Mouse (Mus musculus): Measurements from ENCODE around the gene Sh3glb2. TPM values are rescaled to one million over a fixed set of nuclear protein-coding genes. Genes with fewer than 3 reads are reported as not detected.

Gene Sh3glb2
- polyA plus RNA-seq, 1 experiment, result 30.8 TPM

DNA sequence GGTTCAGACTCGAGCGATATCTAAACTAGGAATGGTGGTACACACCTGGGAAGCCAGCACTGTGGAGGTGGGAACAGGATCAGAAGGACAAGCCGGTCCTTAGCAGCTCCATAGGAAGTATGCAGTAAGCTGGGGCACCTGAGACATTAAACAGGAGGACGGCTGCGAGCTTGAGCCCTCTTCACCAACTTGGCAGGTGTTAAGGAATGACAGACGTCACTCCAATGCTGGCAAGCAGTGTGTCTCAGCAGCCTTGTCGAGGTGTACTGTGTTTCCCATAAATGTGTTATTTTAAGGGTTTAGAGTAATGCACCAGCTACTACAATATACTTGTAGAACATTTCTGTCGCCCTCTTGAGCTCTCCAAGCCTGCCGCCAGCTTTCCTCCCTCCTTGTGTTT is 27.8 kb upstream of the Sh3glb2 start:
- Histone ChIP-seq H3K4me3 (ENCODE audit: low read depth, low read length) (no peak overlapping the region), H3K9ac (ENCODE audit: low read depth, poor library complexity, severe bottlenecking) (no peak overlapping the region), H3K27me3 (ENCODE audit: control insufficient read depth, insufficient read depth, low read length, poor library complexity, severe bottlenecking) (no peaks in the 10 kb centered on the region), H3K27ac (ENCODE audit: insufficient read depth, low read length) (no peak overlapping the region), H3K9me3 (replicated peaks; ENCODE audit: control insufficient read depth, insufficient read depth, low read length, poor library complexity, severe bottlenecking) (no peaks in the 10 kb centered on the region), H3K4me1 (ENCODE audit: control insufficient read depth, insufficient read depth, low read length) (no peaks in the 10 kb centered on the region), H3K36me3 (ENCODE audit: control insufficient read depth, insufficient read depth, low read length, poor library complexity, severe bottlenecking) (peaks cover 2% of the 10 kb centered on the region; the same call in 1 of the 2 replicates)
- TF ChIP-seq POLR2A (IDR thresholded peaks at IDR 0.05; ENCODE audit: insufficient read depth, low read length) (no peak), CTCF (IDR thresholded peaks at IDR 0.05; ENCODE audit: low read depth, low read length) (no peak), EP300 (IDR thresholded peaks at IDR 0.05; ENCODE audit: insufficient read depth, low read depth, low read length) (no peak)

DNA sequence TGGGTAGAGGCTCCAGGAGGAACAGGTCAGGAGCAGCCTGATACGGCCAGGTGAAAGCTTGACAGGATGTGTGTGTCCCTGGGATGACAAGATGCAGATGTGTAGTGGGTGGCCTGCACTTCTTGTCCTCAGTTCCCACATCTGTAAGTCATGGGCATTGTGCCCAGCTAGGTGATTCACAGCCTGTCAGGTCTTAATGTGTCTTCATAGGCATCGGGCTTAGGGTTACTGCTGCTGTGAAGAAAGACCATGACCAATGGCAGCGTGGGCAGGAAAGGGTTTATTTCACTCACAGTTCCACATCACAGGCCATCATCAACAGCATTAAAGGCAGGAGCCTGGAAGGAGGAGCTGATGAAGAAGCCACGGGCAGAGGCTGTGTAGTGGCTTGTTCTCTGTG is 26.5 kb upstream of the Sh3glb2 start:
- Histone ChIP-seq H3K4me1 (ENCODE audit: control insufficient read depth, insufficient read depth, low read length) (no peaks in the 10 kb centered on the region), H3K4me3 (ENCODE audit: low read depth, low read length) (no peak overlapping the region), H3K36me3 (ENCODE audit: control insufficient read depth, insufficient read depth, low read length, poor library complexity, severe bottlenecking) (peaks cover 5% of the 10 kb centered on the region; the same call in 1 of the 2 replicates), H3K9ac (ENCODE audit: low read depth, poor library complexity, severe bottlenecking) (no peak overlapping the region), H3K9me3 (replicated peaks; ENCODE audit: control insufficient read depth, insufficient read depth, low read length, poor library complexity, severe bottlenecking) (no peaks in the 10 kb centered on the region), H3K27me3 (ENCODE audit: control insufficient read depth, insufficient read depth, low read length, poor library complexity, severe bottlenecking) (no peaks in the 10 kb centered on the region), H3K27ac (ENCODE audit: insufficient read depth, low read length) (no peak overlapping the region)
- TF ChIP-seq POLR2A (IDR thresholded peaks at IDR 0.05; ENCODE audit: insufficient read depth, low read length) (no peak), EP300 (IDR thresholded peaks at IDR 0.05; ENCODE audit: insufficient read depth, low read depth, low read length) (no peak), CTCF (IDR thresholded peaks at IDR 0.05; ENCODE audit: low read depth, low read length) (no peak)

DNA sequence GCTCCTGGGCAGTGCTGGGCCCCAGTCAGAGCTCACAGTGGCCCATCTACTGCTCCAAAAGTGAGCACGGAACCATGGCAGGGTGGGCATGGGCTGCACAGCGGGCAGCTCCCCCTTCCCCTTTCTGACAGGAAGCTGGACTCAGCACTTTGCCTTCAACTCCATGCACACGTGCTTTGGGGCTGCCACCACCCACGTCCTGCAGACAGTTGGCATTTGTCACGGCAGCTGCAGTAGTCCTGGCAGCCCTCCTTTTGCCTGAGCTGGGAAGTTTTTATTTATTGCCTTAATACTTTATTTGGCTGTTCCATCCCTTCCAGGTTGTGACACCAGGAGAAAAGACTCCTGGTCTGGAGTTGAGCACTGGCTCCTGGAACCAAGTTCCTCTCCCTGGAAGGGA is 25.7 kb upstream of the Sh3glb2 start:
- TF ChIP-seq CTCF (IDR thresholded peaks at IDR 0.05; ENCODE audit: low read depth, low read length), result no peak
- no peak for TF ChIP-seq POLR2A (IDR thresholded peaks at IDR 0.05; ENCODE audit: insufficient read depth, low read length)
- TF ChIP-seq EP300 (IDR thresholded peaks at IDR 0.05; ENCODE audit: insufficient read depth, low read depth, low read length), result no peak
- H3K4me3 ChIP-seq (ENCODE audit: low read depth, low read length), result no peak overlapping the region
- H3K27ac ChIP-seq (ENCODE audit: insufficient read depth, low read length), result no peak overlapping the region
- H3K4me1 ChIP-seq (ENCODE audit: control insufficient read depth, insufficient read depth, low read length), result no peaks in the 10 kb centered on the region
- no peak overlapping the region for H3K9ac ChIP-seq (ENCODE audit: low read depth, poor library complexity, severe bottlenecking)
- H3K9me3 ChIP-seq (replicated peaks; ENCODE audit: control insufficient read depth, insufficient read depth, low read length, poor library complexity, severe bottlenecking), result no peaks in the 10 kb centered on the region
- peaks cover 5% of the 10 kb centered on the region; the same call in 1 of the 2 replicates for H3K36me3 ChIP-seq (ENCODE audit: control insufficient read depth, insufficient read depth, low read length, poor library complexity, severe bottlenecking)
- no peaks in the 10 kb centered on the region for H3K27me3 ChIP-seq (ENCODE audit: control insufficient read depth, insufficient read depth, low read length, poor library complexity, severe bottlenecking)

DNA sequence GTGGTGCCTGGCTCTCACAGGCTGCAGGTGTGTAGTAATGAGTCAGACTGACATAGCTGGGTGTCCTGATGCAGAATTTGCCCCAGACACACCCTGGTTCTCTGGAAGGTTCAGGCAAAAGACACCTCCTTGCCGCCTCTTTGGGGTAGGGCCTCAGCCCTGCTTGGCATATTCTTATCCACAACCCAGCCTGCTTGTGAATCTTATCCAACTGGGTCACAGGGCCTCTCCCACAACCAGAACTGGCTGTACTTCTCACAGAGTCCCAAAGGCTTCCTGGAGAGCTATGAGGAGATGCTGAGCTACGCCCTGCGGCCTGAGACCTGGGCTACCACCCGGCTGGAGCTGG is 22.2 kb upstream of the Sh3glb2 start:
- no peaks in the 10 kb centered on the region for H3K4me1 ChIP-seq (ENCODE audit: control insufficient read depth, insufficient read depth, low read length)
- no peak overlapping the region for H3K4me3 ChIP-seq (ENCODE audit: low read depth, low read length)
- H3K9me3 ChIP-seq (replicated peaks; ENCODE audit: control insufficient read depth, insufficient read depth, low read length, poor library complexity, severe bottlenecking), result no peaks in the 10 kb centered on the region
- no peak for TF ChIP-seq CTCF (IDR thresholded peaks at IDR 0.05; ENCODE audit: low read depth, low read length)
- TF ChIP-seq POLR2A (IDR thresholded peaks at IDR 0.05; ENCODE audit: insufficient read depth, low read length), result no peak
- no peak for TF ChIP-seq EP300 (IDR thresholded peaks at IDR 0.05; ENCODE audit: insufficient read depth, low read depth, low read length)
- no peaks in the 10 kb centered on the region for H3K27me3 ChIP-seq (ENCODE audit: control insufficient read depth, insufficient read depth, low read length, poor library complexity, severe bottlenecking)
- no peak overlapping the region for H3K9ac ChIP-seq (ENCODE audit: low read depth, poor library complexity, severe bottlenecking)
- no peak overlapping the region for H3K27ac ChIP-seq (ENCODE audit: insufficient read depth, low read length)
- H3K36me3 ChIP-seq (ENCODE audit: control insufficient read depth, insufficient read depth, low read length, poor library complexity, severe bottlenecking), result peaks cover 7% of the 10 kb centered on the region; the same call in 1 of the 2 replicates

DNA sequence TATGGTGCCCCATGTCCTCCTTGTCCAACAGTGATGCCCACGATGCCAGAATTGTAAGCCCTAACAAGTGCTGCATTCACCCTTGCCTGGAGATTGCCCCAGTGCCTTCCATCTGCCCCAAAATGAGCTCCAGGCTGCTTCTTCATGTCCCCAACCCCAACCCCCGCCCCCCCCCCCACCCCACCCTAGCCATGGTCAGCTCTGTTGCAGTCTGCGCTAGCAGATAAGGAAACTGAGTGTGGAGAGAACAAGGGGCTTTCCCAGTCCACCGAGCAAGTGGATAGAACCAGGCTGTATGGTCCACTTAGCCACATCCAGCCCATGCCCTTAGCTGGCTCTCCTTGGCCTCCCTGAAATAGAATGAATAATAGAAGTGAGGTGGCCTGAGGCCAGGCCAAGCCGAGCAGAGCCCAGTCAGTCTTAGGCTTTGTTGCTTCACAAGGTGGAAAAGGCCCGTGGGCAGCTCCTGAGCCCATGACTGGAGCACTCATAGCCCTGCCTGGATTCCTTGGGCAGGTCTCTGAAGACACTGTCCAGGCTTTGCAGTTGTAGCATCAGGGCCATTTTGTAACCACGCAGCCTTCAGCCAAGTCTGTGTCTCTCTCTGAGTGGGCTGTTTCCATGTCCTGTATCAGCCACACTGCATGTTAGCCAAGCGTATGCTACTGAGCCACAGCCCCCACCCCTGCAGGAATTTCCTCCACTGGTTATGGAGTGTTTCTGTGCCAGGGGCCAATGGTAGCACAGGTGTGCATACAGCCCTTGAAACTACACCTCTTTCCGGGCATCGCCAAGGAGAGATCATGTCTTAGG is 21.6 kb upstream of the Sh3glb2 start:
- Histone ChIP-seq H3K9me3 (replicated peaks; ENCODE audit: control insufficient read depth, insufficient read depth, low read length, poor library complexity, severe bottlenecking) (no peaks in the 10 kb centered on the region), H3K36me3 (ENCODE audit: control insufficient read depth, insufficient read depth, low read length, poor library complexity, severe bottlenecking) (peaks cover 7% of the 10 kb centered on the region), H3K4me1 (ENCODE audit: control insufficient read depth, insufficient read depth, low read length) (no peaks in the 10 kb centered on the region), H3K27me3 (ENCODE audit: control insufficient read depth, insufficient read depth, low read length, poor library complexity, severe bottlenecking) (no peaks in the 10 kb centered on the region), H3K4me3 (ENCODE audit: low read depth, low read length) (no peak overlapping the region), H3K27ac (ENCODE audit: insufficient read depth, low read length) (no peak overlapping the region), H3K9ac (ENCODE audit: low read depth, poor library complexity, severe bottlenecking) (no peak overlapping the region)
- TF ChIP-seq CTCF (IDR thresholded peaks at IDR 0.05; ENCODE audit: low read depth, low read length) (no peak), POLR2A (IDR thresholded peaks at IDR 0.05; ENCODE audit: insufficient read depth, low read length) (no peak), EP300 (IDR thresholded peaks at IDR 0.05; ENCODE audit: insufficient read depth, low read depth, low read length) (no peak)

DNA sequence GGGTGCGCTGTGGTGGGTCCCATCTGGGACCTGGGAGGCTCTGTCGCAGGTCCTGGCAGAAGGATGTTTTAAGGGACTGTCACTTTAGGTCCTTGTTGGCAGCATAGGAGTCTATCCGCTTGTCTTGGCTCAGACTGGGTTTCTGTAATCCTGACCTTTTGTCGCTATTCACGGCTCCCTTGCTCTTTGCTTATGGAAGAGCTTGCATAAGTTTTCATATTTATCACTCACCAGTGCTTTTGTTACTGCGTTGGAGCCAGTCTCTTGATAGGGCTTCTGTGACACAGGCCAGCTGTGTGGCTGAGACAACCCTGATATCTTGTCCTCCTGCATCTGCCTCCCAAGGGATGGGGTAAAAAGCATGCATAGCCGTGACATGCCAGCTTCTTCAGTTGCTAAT is 20.2 kb upstream of the Sh3glb2 start:
- Histone ChIP-seq H3K27me3 (ENCODE audit: control insufficient read depth, insufficient read depth, low read length, poor library complexity, severe bottlenecking) (no peaks in the 10 kb centered on the region), H3K36me3 (ENCODE audit: control insufficient read depth, insufficient read depth, low read length, poor library complexity, severe bottlenecking) (peaks cover 7% of the 10 kb centered on the region), H3K9ac (ENCODE audit: low read depth, poor library complexity, severe bottlenecking) (no peak overlapping the region), H3K4me3 (ENCODE audit: low read depth, low read length) (no peak overlapping the region), H3K27ac (ENCODE audit: insufficient read depth, low read length) (no peak overlapping the region), H3K4me1 (ENCODE audit: control insufficient read depth, insufficient read depth, low read length) (no peaks in the 10 kb centered on the region), H3K9me3 (replicated peaks; ENCODE audit: control insufficient read depth, insufficient read depth, low read length, poor library complexity, severe bottlenecking) (no peaks in the 10 kb centered on the region)
- no peak for TF ChIP-seq POLR2A (IDR thresholded peaks at IDR 0.05; ENCODE audit: insufficient read depth, low read length)
- no peak for TF ChIP-seq EP300 (IDR thresholded peaks at IDR 0.05; ENCODE audit: insufficient read depth, low read depth, low read length)
